Mouse (Mus musculus): ENCODE measurements at regions not wholly inside any gene's neighbourhood (a gene's known extent, or its start where the extent isn't known, plus 50 kb on each side); places are given as distances from the start of the nearest gene placed in this dataset.

DNA sequence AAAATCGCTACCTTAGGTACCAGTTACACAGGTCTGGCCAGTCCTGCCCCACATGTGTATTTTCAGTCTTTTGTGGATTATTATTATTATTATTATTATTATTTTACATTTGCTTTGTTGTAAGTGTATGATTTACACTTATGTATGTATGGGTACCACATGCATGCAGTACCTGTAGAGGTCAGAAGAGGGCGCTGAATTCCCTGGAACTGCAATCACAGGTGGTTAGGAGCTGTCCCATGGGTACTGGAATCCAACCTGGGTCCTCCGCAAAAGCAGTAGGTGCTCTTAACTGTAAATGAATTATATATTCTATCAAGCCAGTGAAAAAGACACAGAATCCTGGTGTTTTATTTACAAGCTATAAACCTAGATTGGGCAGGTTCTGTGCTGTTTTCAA, 131.4 kb upstream of the Psmd7 start:
- Histone ChIP-seq H3K27me3 (ENCODE audit: control insufficient read depth, insufficient read depth, low read length) (no peaks in the 10 kb centered on the region), H3K79me2 (ENCODE audit: control insufficient read depth, insufficient read depth, low read length) (no peaks in the 10 kb centered on the region), H3K4me1 (ENCODE audit: control insufficient read depth, insufficient read depth, low read length) (no peaks in the 10 kb centered on the region), H3K4me3 (ENCODE audit: insufficient read depth, low read depth, low read length) (no peak overlapping the region), H3K27ac (replicated peaks; ENCODE audit: insufficient read depth, low read depth, low read length) (no peak overlapping the region), H3K9ac (ENCODE audit: low read depth, low read length) (no peak overlapping the region), H3K36me3 (ENCODE audit: control insufficient read depth, insufficient read depth, low read length) (no peaks in the 10 kb centered on the region)
- TF ChIP-seq CTCF (IDR thresholded peaks at IDR 0.05; ENCODE audit: low read depth, low read length) (peak; percentile 23; the same call in 1 of the 2 replicates), POLR2A (IDR thresholded peaks at IDR 0.05; ENCODE audit: extremely low read depth, insufficient read depth, low read length) (no peak)
- WGBS, result 70% methylated on average over 3 of the region's 3 CpGs
- DNase-seq (ENCODE audit: extremely low read depth, low read depth, low spot score), result no peak

DNA sequence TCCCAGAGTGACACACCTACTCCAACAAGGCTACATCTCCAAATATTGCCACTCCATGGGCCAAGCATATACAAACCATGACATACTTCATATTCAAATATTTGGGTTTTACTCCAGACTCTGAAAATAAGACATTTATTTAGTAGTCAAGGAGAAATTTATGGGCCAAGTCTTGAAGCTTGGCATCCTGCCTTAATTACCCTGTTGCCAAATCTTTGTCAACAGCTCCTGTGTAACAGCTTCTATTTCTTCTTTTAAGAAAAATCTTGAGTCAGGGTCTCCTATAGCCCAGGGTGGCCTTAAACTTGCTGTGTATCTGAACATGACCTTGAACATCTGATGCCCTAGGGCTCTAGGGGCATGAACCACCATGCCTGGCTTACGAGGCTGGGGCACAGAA, 138.5 kb upstream of the Psmd7 start:
- DNase-seq (ENCODE audit: extremely low read depth, low read depth, low spot score), result peak; percentile 32
- Histone ChIP-seq H3K9ac (ENCODE audit: low read depth, low read length) (no peak overlapping the region), H3K79me2 (ENCODE audit: control insufficient read depth, insufficient read depth, low read length) (no peaks in the 10 kb centered on the region), H3K4me3 (ENCODE audit: insufficient read depth, low read depth, low read length) (no peak overlapping the region), H3K27me3 (ENCODE audit: control insufficient read depth, insufficient read depth, low read length) (no peaks in the 10 kb centered on the region), H3K4me1 (ENCODE audit: control insufficient read depth, insufficient read depth, low read length) (no peaks in the 10 kb centered on the region), H3K27ac (replicated peaks; ENCODE audit: insufficient read depth, low read depth, low read length) (no peak overlapping the region), H3K36me3 (ENCODE audit: control insufficient read depth, insufficient read depth, low read length) (no peaks in the 10 kb centered on the region)
- TF ChIP-seq POLR2A (IDR thresholded peaks at IDR 0.05; ENCODE audit: extremely low read depth, insufficient read depth, low read length) (no peak), CTCF (IDR thresholded peaks at IDR 0.05; ENCODE audit: low read depth, low read length) (no peak)
- 93% methylated on average over 1 of the region's 1 CpGs for WGBS

DNA sequence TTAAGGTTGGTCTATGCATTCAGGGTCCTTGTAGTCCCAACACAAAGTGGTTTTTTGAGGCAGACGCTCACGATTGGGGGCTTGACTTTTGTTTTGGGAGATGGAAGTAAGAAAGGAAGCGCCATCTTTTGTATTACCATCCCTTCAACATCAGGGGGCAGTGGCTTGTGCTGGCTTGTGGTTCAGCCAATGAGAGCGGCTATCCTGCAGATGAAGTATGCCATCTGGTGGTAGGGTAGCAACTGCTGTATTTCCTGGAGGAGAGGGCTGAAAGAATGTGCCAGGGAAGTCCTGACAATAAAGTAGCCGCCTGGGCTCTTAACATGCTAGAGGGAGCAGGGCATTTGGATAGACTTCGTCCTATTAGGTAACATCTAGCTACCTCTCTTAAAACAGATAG, 139.0 kb upstream of the Psmd7 start:
- peak; percentile 64 for DNase-seq (ENCODE audit: extremely low read depth, low read depth, low spot score)

GRCm38 (mm10) chr8:107739091-107739490, 150.8 kb upstream of the Psmd7 start:
- no peaks in the 10 kb centered on the region for H3K27me3 ChIP-seq (ENCODE audit: control insufficient read depth, insufficient read depth, low read length)
- H3K79me2 ChIP-seq (ENCODE audit: control insufficient read depth, insufficient read depth, low read length), result no peaks in the 10 kb centered on the region
- 77% methylated on average over 9 of the region's 9 CpGs for WGBS
- H3K27ac ChIP-seq (replicated peaks; ENCODE audit: insufficient read depth, low read depth, low read length), result no peak overlapping the region
- H3K4me3 ChIP-seq (ENCODE audit: insufficient read depth, low read depth, low read length), result no peak overlapping the region
- no peaks in the 10 kb centered on the region for H3K4me1 ChIP-seq (ENCODE audit: control insufficient read depth, insufficient read depth, low read length)
- no peak overlapping the region for H3K9ac ChIP-seq (ENCODE audit: low read depth, low read length)
- TF ChIP-seq CTCF (IDR thresholded peaks at IDR 0.05; ENCODE audit: low read depth, low read length) (no peak), POLR2A (IDR thresholded peaks at IDR 0.05; ENCODE audit: extremely low read depth, insufficient read depth, low read length) (no peak)
- H3K36me3 ChIP-seq (ENCODE audit: control insufficient read depth, insufficient read depth, low read length), result no peaks in the 10 kb centered on the region
- no peak for DNase-seq (ENCODE audit: extremely low read depth, low read depth, low spot score)

More for the DNA sequence above, 139.0 kb upstream of the Psmd7 start:
- TF ChIP-seq CTCF (IDR thresholded peaks at IDR 0.05; ENCODE audit: low read depth, low read length), result peak; percentile 81
- no peak for TF ChIP-seq POLR2A (IDR thresholded peaks at IDR 0.05; ENCODE audit: extremely low read depth, insufficient read depth, low read length)
- Histone ChIP-seq H3K4me3 (ENCODE audit: insufficient read depth, low read depth, low read length) (no peak overlapping the region), H3K9ac (ENCODE audit: low read depth, low read length) (no peak overlapping the region), H3K79me2 (ENCODE audit: control insufficient read depth, insufficient read depth, low read length) (no peaks in the 10 kb centered on the region), H3K27ac (replicated peaks; ENCODE audit: insufficient read depth, low read depth, low read length) (no peak overlapping the region), H3K27me3 (ENCODE audit: control insufficient read depth, insufficient read depth, low read length) (no peaks in the 10 kb centered on the region), H3K4me1 (ENCODE audit: control insufficient read depth, insufficient read depth, low read length) (no peaks in the 10 kb centered on the region), H3K36me3 (ENCODE audit: control insufficient read depth, insufficient read depth, low read length) (no peaks in the 10 kb centered on the region)
- 82% methylated on average over 6 of the region's 6 CpGs for WGBS

DNA sequence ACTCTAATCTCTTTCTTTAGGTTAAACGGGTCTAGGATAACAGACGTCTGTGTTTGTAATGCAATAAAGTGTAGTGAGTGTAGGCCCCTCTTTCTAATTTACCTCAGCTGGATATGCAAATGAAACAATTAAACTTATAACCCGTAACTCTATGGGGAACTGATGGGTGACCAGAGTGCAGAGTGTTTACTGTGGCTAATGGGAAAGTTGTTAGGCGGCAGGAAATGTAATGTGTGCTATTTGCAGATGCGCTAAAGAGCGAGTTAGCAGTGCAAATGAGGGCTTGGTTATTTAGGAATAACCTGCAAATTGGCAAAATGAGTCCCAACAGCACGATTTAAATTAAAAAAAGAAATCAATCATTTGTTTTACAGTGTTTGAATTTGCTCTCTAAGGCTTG, 168.8 kb upstream of the Psmd7 start:
- no peak for DNase-seq (ENCODE audit: extremely low read depth, low read depth, low spot score)
- 70% methylated on average over 7 of the region's 7 CpGs for WGBS
- H3K27me3 ChIP-seq (ENCODE audit: control insufficient read depth, insufficient read depth, low read length), result no peaks in the 10 kb centered on the region
- H3K4me3 ChIP-seq (ENCODE audit: insufficient read depth, low read depth, low read length), result no peak overlapping the region
- no peak overlapping the region for H3K27ac ChIP-seq (replicated peaks; ENCODE audit: insufficient read depth, low read depth, low read length)
- no peaks in the 10 kb centered on the region for H3K36me3 ChIP-seq (ENCODE audit: control insufficient read depth, insufficient read depth, low read length)
- H3K79me2 ChIP-seq (ENCODE audit: control insufficient read depth, insufficient read depth, low read length), result no peaks in the 10 kb centered on the region
- H3K4me1 ChIP-seq (ENCODE audit: control insufficient read depth, insufficient read depth, low read length), result no peaks in the 10 kb centered on the region
- no peak overlapping the region for H3K9ac ChIP-seq (ENCODE audit: low read depth, low read length)
- TF ChIP-seq POLR2A (IDR thresholded peaks at IDR 0.05; ENCODE audit: extremely low read depth, insufficient read depth, low read length) (no peak), CTCF (IDR thresholded peaks at IDR 0.05; ENCODE audit: low read depth, low read length) (no peak)

DNA sequence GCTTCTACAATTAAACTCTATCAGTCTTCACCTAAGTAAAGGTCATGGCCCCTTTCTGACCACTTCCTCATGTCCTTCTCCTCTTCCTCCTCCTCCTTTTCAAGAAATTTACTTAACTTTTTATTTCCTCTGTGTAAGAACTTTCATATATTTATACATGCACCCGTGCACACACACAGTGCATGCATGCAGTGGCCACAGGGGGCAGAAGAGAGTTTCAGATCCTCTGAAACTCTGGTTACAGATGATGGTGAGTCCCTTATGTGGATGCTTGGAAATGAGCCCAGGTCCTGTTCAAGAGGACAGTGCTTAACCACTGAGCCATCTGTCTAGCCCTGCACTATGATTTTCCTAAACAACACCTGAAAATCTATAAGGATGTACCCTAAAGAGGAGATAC, 170.4 kb upstream of the Psmd7 start:
- H3K79me2 ChIP-seq (ENCODE audit: control insufficient read depth, insufficient read depth, low read length), result no peaks in the 10 kb centered on the region
- H3K4me3 ChIP-seq (ENCODE audit: insufficient read depth, low read depth, low read length), result no peak overlapping the region
- DNase-seq (ENCODE audit: extremely low read depth, low read depth, low spot score), result no peak
- no peak overlapping the region for H3K27ac ChIP-seq (replicated peaks; ENCODE audit: insufficient read depth, low read depth, low read length)
- WGBS, result 77% methylated on average over 1 of the region's 1 CpGs
- no peaks in the 10 kb centered on the region for H3K27me3 ChIP-seq (ENCODE audit: control insufficient read depth, insufficient read depth, low read length)
- no peaks in the 10 kb centered on the region for H3K36me3 ChIP-seq (ENCODE audit: control insufficient read depth, insufficient read depth, low read length)
- H3K9ac ChIP-seq (ENCODE audit: low read depth, low read length), result no peak overlapping the region
- TF ChIP-seq POLR2A (IDR thresholded peaks at IDR 0.05; ENCODE audit: extremely low read depth, insufficient read depth, low read length) (no peak), CTCF (IDR thresholded peaks at IDR 0.05; ENCODE audit: low read depth, low read length) (peak; percentile 23; the same call in 1 of the 2 replicates)
- no peaks in the 10 kb centered on the region for H3K4me1 ChIP-seq (ENCODE audit: control insufficient read depth, insufficient read depth, low read length)
